11 mouse cellular contexts compared by ENCODE assay signal in the genomic region with DNA sequence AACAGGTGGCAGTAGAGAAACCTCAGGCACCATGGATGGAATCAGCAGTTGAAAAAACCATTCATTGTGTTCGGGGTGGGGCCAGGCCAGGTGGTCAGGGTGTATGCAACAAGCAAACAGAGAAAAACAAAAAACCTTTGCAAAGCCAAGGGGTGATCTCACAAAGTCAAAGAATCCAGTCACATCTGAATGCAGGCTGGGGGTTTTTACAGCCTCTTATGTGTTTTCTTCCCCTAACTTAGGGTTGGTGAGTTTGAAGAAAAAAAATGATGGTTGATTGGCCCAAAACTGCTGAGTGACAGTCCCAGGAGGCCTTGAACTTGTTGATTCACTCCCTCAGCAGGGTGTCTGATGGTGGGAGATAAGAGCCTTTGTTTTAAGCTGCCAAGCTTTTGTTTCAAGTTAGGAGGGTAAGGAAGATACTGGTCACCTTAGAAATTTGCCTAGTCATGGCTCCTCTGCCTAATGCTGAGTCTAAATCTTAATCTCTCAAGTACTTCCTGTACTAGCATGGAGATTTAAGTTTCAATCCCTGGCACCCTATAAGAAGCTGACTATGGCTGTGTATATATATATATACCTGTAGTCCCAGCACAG.
"Had no signal": no experiment of that assay in that cellular context is flagged by ENCODE, and none has a peak within 500 bp of the region (broad histone marks: within the 10 kb centered on the region; RNA-seq: fewer than 3 reads in every experiment).

No protein-coding gene starts in this region.

- H3K27ac ChIP-seq: left cerebral cortex, adult 2 months; liver, embryonic 13.5 days had no signal

- H3K36me3 ChIP-seq: liver, embryonic 13.5 days had no signal

- H3K9ac ChIP-seq: liver, embryonic 13.5 days had no signal

- H3K4me3 ChIP-seq: left cerebral cortex, adult 2 months; liver, embryonic 13.5 days had no signal

- H3K27me3 ChIP-seq: liver, embryonic 13.5 days had no signal

- DNase-seq: kidney, postnatal 10 days; kidney, postnatal 36 days; layer of hippocampus, postnatal 36 days; liver, embryonic 13.5 days; lung, adult 2 months; lung, postnatal 14 days; lung, postnatal 4 days; midbrain, embryonic 14.5 days; thymus, adult 18-20 months; thymus, postnatal 36 days had no signal

- H3K4me1 ChIP-seq: liver, embryonic 13.5 days had no signal

- H3K9me3 ChIP-seq: liver, embryonic 13.5 days had no signal
